Mouse (Mus musculus): ENCODE data around the gene Slfn9. TPM values are rescaled to one million over a fixed set of nuclear protein-coding genes. Genes with fewer than 3 reads are reported as not detected.

Slfn9 gene
- 1.1 and 1.6 TPM in 2 replicates for polyA plus RNA-seq (2012; rRNA removed)

GRCm38 (mm10) chr11:82991469-82992166 lies at the start of gene Slfn9:
Slfn9 (minus strand) TSS chr11:82991830.

GRCm38 (mm10) chr11:83020621-83021020 lies 29.0 kb upstream of the Slfn9 start, which contains the start of gene Slfn8:
Slfn8 (minus strand) TSS chr11:83020810.

GRCm38 (mm10) chr11:82950736-82951481 lies 40.7 kb downstream of the Slfn9 start, which contains the start of gene Slfn5:
Slfn5 (plus strand) TSS chr11:82951349.

Other genes with a start within 250 kb of the Slfn9 start
- 0.25 TPM in 2 replicates for gene Cct6b, start 227.5 kb downstream of the Slfn9 start, polyA plus RNA-seq (2012; rRNA removed)
- gene Zfp830, start 227.5 kb downstream of the Slfn9 start, polyA plus RNA-seq (2012; rRNA removed) = 16.0 and 17.5 TPM in 2 replicates
- gene Lig3, start 210.7 kb downstream of the Slfn9 start, polyA plus RNA-seq (2012; rRNA removed) = 37.2 and 37.7 TPM in 2 replicates
- 3.9 and 4.7 TPM in 2 replicates for gene Rffl, start 120.6 kb downstream of the Slfn9 start, polyA plus RNA-seq (2012; rRNA removed)
- gene Rad51d, start 101.2 kb downstream of the Slfn9 start, polyA plus RNA-seq (2012; rRNA removed) = 11.3 and 12.3 TPM in 2 replicates
- 0.03 TPM in 1 of 2 replicates, not detected in the other for gene Fndc8, start 99.7 kb downstream of the Slfn9 start, polyA plus RNA-seq (2012; rRNA removed)
- gene Nle1, start 83.4 kb downstream of the Slfn9 start, polyA plus RNA-seq (2012; rRNA removed) = 70.7 and 73.3 TPM in 2 replicates
- gene Unc45b, start 81.3 kb downstream of the Slfn9 start, polyA plus RNA-seq (2012; rRNA removed) = 1.7 and 2.4 TPM in 2 replicates
- gene Slfn5, start 40.5 kb downstream of the Slfn9 start, polyA plus RNA-seq (2012; rRNA removed) = 2.0 and 2.3 TPM in 2 replicates
- gene Slfn8, start 29.0 kb upstream of the Slfn9 start, polyA plus RNA-seq (2012; rRNA removed) = 0.28 and 0.32 TPM in 2 replicates
- gene Slfn2, start 73.3 kb upstream of the Slfn9 start, polyA plus RNA-seq (2012; rRNA removed) = 1.00 and 1.4 TPM in 2 replicates
- gene Slfn1, start 125.0 kb upstream of the Slfn9 start, polyA plus RNA-seq (2012; rRNA removed) = 0.10 and 0.13 TPM in 2 replicates
- gene Slfn4, start 183.4 kb upstream of the Slfn9 start, polyA plus RNA-seq (2012; rRNA removed) = 0.27 and 0.51 TPM in 2 replicates
- gene Slfn3, start 199.5 kb upstream of the Slfn9 start, polyA plus RNA-seq (2012; rRNA removed) = 0.35 and 0.39 TPM in 2 replicates